Mouse (Mus musculus): ENCODE results near the gene Nexn.

Gene Nexn

GRCm38 (mm10) chr3:152235805-152236204 is 30.3 kb downstream of the Nexn start:
- DNase-seq (ENCODE audit: low spot score in 2 of 2) = no peak

GRCm38 (mm10) chr3:152235238-152235637 is 30.9 kb downstream of the Nexn start:
- no peak for DNase-seq (ENCODE audit: low spot score in 2 of 2)

GRCm38 (mm10) chr3:152231333-152232100 is 34.6 kb downstream of the Nexn start:
- no peak for DNase-seq (ENCODE audit: low spot score in 2 of 2)

- DNase-seq (ENCODE audit: low spot score in 2 of 2) = no peak
These were observed 36.9 kb downstream of the Nexn start for GRCm38 (mm10) chr3:152229271-152229670.

- DNase-seq (ENCODE audit: low spot score in 2 of 2) = no peak
These were observed 37.3 kb downstream of the Nexn start for GRCm38 (mm10) chr3:152228843-152229242.

- no peak for DNase-seq (ENCODE audit: low spot score in 2 of 2)
These were observed 40.2 kb downstream of the Nexn start for GRCm38 (mm10) chr3:152225906-152226305.

- no peak for DNase-seq (ENCODE audit: low spot score in 2 of 2)
These were observed 41.2 kb downstream of the Nexn start for GRCm38 (mm10) chr3:152224918-152225317.

GRCm38 (mm10) chr3:152213416-152213815 is 52.7 kb downstream of the Nexn start:
- no peak for DNase-seq (ENCODE audit: low spot score in 2 of 2)

GRCm38 (mm10) chr3:152211731-152212279 is 54.3 kb downstream of the Nexn start:
- no peak for DNase-seq (ENCODE audit: low spot score in 2 of 2)

- DNase-seq (ENCODE audit: low spot score in 2 of 2) = peak; percentile 51 to 59
These were observed 55.3 kb downstream of the Nexn start for GRCm38 (mm10) chr3:152210728-152211391.

GRCm38 (mm10) chr3:152209967-152210634 is 56.0 kb downstream of the Nexn start, which contains the start of the genes Dnajb4 and Fubp1:
TSS of gene Dnajb4 (minus strand) at chr3:152210302.
TSS of gene Fubp1 (plus strand) at chr3:152210422.
- DNase-seq (ENCODE audit: low spot score in 2 of 2) = peak; percentile 98

GRCm38 (mm10) chr3:152209177-152209966 is 56.8 kb downstream of the Nexn start:
- peak in 1 of 2 experiments; percentile 20 for DNase-seq (ENCODE audit: low spot score in 2 of 2)

- no peak for DNase-seq (ENCODE audit: low spot score in 2 of 2)
These were observed 57.9 kb downstream of the Nexn start for GRCm38 (mm10) chr3:152208096-152208885.

- DNase-seq (ENCODE audit: low spot score in 2 of 2) = no peak
These were observed 59.0 kb downstream of the Nexn start for GRCm38 (mm10) chr3:152207156-152207555.

- no peak for DNase-seq (ENCODE audit: low spot score in 2 of 2)
These were observed 61.6 kb downstream of the Nexn start for GRCm38 (mm10) chr3:152204577-152204976.

GRCm38 (mm10) chr3:152203996-152204395 is 62.2 kb downstream of the Nexn start:
- DNase-seq (ENCODE audit: low spot score in 2 of 2) = no peak

GRCm38 (mm10) chr3:152203411-152203810 is 62.7 kb downstream of the Nexn start:
- no peak for DNase-seq (ENCODE audit: low spot score in 2 of 2)

GRCm38 (mm10) chr3:152202942-152203341 is 63.2 kb downstream of the Nexn start:
- DNase-seq (ENCODE audit: low spot score in 2 of 2) = no peak

- no peak for DNase-seq (ENCODE audit: low spot score in 2 of 2)
These were observed 64.5 kb downstream of the Nexn start for GRCm38 (mm10) chr3:152201651-152202050.

- no peak for DNase-seq (ENCODE audit: low spot score in 2 of 2)
These were observed 65.0 kb downstream of the Nexn start for GRCm38 (mm10) chr3:152201181-152201580.

- no peak for DNase-seq (ENCODE audit: low spot score in 2 of 2)
These were observed 67.0 kb downstream of the Nexn start for GRCm38 (mm10) chr3:152199125-152199524.

Data from right cerebral cortex, postnatal 36 days (tissue).